Mouse (Mus musculus): ENCODE measurements around the gene Snx21. TPM values are rescaled to one million over a fixed set of nuclear protein-coding genes. Genes with fewer than 3 reads are reported as not detected.
"Not testable (repeated sequence)": the region's sequence is repeated elsewhere in the genome, so short reads cannot be mapped to it uniquely, and the experiment has no call there.

The Snx21 gene
- total RNA-seq, 2 experiments from 2014 or later: 0.37 to 0.42 TPM

- no peak for ATAC-seq (replicated peaks; ENCODE audit: poor library complexity)
Measured at GRCm38 (mm10) chr2:164792400-164793190, 7.0 kb downstream of the Snx21 start.

GRCm38 (mm10) chr2:164793236-164793635, 7.6 kb downstream of the Snx21 start:
- peak; percentile 81 for ATAC-seq (replicated peaks; ENCODE audit: poor library complexity)

GRCm38 (mm10) chr2:164793772-164794171, 8.1 kb downstream of the Snx21 start:
- ATAC-seq (replicated peaks; ENCODE audit: poor library complexity): peak; percentile 41

- peak; percentile 90 for ATAC-seq (replicated peaks; ENCODE audit: poor library complexity)
Measured at GRCm38 (mm10) chr2:164794293-164794692, 8.7 kb downstream of the Snx21 start.

GRCm38 (mm10) chr2:164795868-164796267, 10.2 kb downstream of the Snx21 start:
- no peak for ATAC-seq (replicated peaks; ENCODE audit: poor library complexity)

- not testable (repeated sequence) for ATAC-seq (replicated peaks; ENCODE audit: poor library complexity)
Measured at GRCm38 (mm10) chr2:164798554-164798953, 12.9 kb downstream of the Snx21 start.

GRCm38 (mm10) chr2:164800252-164801004, 14.8 kb downstream of the Snx21 start:
- no peak for ATAC-seq (replicated peaks; ENCODE audit: poor library complexity)

- no peak for ATAC-seq (replicated peaks; ENCODE audit: poor library complexity)
Measured at GRCm38 (mm10) chr2:164803201-164803920, 17.7 kb downstream of the Snx21 start.

GRCm38 (mm10) chr2:164803921-164804313, 18.3 kb downstream of the Snx21 start:
- no peak for ATAC-seq (replicated peaks; ENCODE audit: poor library complexity)

GRCm38 (mm10) chr2:164804533-164805331, 19.1 kb downstream of the Snx21 start, which contains the start of the genes Acot8 and Zswim3:
Acot8 (minus strand) TSS chr2:164804882.
Zswim3 (plus strand) TSS chr2:164805098.
- peak; percentile 93 for ATAC-seq (replicated peaks; ENCODE audit: poor library complexity)

GRCm38 (mm10) chr2:164805332-164805718, 19.7 kb downstream of the Snx21 start:
- ATAC-seq (replicated peaks; ENCODE audit: poor library complexity): peak; percentile 50

- no peak for ATAC-seq (replicated peaks; ENCODE audit: poor library complexity)
Measured at GRCm38 (mm10) chr2:164806614-164807013, 21.0 kb downstream of the Snx21 start.

GRCm38 (mm10) chr2:164813557-164813956, 27.9 kb downstream of the Snx21 start:
- ATAC-seq (replicated peaks; ENCODE audit: poor library complexity): no peak

GRCm38 (mm10) chr2:164815348-164815747, 29.7 kb downstream of the Snx21 start:
- ATAC-seq (replicated peaks; ENCODE audit: poor library complexity): peak; percentile 77

- peak; percentile 82 for ATAC-seq (replicated peaks; ENCODE audit: poor library complexity)
Measured at GRCm38 (mm10) chr2:164815821-164816220, 30.2 kb downstream of the Snx21 start.

GRCm38 (mm10) chr2:164817206-164817605, 31.6 kb downstream of the Snx21 start:
- no peak for ATAC-seq (replicated peaks; ENCODE audit: poor library complexity)

- no peak for ATAC-seq (replicated peaks; ENCODE audit: poor library complexity)
Measured at GRCm38 (mm10) chr2:164817703-164818102, 32.1 kb downstream of the Snx21 start.

- ATAC-seq (replicated peaks; ENCODE audit: poor library complexity): no peak
Measured at GRCm38 (mm10) chr2:164821060-164821459, 35.4 kb downstream of the Snx21 start.

GRCm38 (mm10) chr2:164822636-164823165, 37.1 kb downstream of the Snx21 start, which contains the start of gene Zswim1:
Zswim1 (plus strand) TSS chr2:164822686.
- peak; percentile 98 for ATAC-seq (replicated peaks; ENCODE audit: poor library complexity)

- peak; percentile 63 for ATAC-seq (replicated peaks; ENCODE audit: poor library complexity)
Measured at GRCm38 (mm10) chr2:164823181-164823585, 37.6 kb downstream of the Snx21 start.
